Mouse (Mus musculus): ENCODE data around the gene Cr2.

DNA sequence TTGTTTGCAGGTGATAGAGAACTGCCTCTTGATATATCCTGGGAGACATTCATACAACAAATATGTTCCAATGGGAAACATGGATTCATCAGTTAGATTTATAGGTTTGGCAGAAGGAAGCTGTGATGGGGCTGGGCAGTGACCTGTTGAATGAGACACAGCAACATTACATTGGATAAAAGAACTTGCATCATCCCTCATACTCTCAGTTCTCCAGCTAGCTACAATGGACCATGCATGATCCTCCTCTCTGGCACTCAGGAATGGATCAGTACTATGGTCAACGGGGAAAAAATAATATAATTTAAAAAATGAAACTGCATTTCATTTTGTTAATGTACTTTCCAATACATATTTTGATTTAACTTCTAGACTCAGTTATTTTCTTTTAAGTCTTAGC is 46.6 kb downstream of the Cr2 start:
- TF ChIP-seq TAL1 (conservative IDR thresholded peaks at IDR 0.05; ENCODE audit: low read depth, low read length) (no peak), CTCF (IDR thresholded peaks at IDR 0.05; ENCODE audit: low read depth, low read length) (no peak)

Measured in G1E (cell line).